Mouse (Mus musculus) thymus, adult 18-20 months (tissue): ENCODE data around the gene Cisd3.
A peak's percentile ranks its signal among the peaks of the same experiment; 100 is the strongest.
"Not testable (repeated sequence)": the region's sequence is repeated elsewhere in the genome, so short reads cannot be mapped to it uniquely, and the experiment has no call there.

Experiments
- DNase-seq, 2 experiments: peaks; one replicate each; pipeline ENCODE4 v3.0.0; 2022; ENCODE audit warnings: mixed read lengths in 2 of 2

Gene Cisd3

DNA sequence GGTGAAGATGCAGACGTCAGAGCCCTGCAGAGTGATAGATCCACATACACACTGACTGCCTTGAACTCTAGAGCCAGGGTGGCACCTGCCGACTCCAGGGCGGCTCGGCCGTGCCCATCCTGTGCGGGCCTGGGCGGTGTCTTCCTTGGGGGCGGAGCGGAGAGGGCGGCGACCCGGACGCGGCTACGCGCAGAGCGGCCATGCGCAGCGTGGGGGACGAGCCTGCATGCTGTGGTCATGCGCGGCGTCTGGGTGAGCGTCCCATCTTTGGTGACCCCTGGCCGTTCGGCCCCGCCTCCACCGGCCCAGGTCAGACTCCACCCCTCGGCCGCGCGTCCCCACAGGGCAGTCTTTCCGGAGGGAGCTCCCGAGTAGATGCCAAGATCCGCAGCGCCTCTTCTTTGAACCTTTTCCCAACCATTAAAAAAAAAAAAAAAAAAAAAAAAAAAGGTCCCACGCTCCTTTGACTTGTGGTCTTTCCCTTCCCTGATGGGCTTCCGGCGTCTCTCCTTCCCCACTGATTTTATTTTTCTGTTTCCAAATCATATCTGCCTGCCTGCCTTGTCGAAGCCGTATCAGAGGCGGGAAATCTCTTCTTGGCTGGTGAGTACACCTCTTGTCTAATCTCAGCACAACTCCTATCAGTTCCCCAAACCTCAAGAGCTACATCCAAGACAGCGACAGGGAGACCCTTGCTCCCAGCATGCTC is at the start of gene Cisd3:
TSS of gene Cisd3 (plus strand) at position 214 of the 709 bp plus-strand sequence.
- peak; percentile 77 to 80 for DNase-seq

DNA sequence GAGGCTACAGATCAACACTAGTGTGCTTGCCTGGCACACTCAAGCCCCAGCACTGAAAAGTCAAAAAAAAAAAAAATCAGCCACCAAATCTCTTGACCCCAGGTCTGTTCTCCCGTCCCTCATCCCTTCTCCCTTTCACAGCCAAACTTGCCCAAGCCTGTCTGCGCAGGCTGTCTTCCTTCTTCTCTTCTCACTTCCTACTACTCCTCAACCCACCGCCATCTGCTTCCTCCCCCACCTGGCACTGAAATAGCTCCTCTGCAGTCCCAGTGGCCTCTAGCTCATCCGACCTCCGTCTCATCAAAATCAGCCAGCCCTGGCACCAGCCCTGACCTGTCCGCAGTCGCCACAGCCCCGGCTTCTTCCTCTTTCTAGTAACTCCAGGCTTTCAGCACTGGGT is 44.0 kb upstream of the Cisd3 start:
- no peak for DNase-seq

DNA sequence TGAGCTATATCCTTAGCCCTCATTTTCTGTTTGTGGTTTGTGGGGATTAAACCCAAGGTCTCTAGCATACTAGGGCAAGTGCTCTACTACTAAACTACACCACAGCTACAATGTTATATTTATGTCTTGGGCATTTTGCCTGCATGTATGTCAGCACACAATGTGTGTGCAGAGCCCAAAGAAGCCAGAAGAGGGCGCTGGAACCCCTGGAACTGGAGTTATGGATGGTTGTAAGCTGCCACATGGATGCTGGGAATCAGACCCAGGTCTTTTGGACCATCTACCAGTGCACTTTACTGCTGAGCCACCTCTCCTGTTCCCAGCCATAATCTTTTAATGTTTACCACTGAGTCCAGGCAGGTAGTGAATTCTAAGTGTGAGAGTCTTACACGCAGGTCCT is 42.9 kb upstream of the Cisd3 start:
- no peak for DNase-seq

DNA sequence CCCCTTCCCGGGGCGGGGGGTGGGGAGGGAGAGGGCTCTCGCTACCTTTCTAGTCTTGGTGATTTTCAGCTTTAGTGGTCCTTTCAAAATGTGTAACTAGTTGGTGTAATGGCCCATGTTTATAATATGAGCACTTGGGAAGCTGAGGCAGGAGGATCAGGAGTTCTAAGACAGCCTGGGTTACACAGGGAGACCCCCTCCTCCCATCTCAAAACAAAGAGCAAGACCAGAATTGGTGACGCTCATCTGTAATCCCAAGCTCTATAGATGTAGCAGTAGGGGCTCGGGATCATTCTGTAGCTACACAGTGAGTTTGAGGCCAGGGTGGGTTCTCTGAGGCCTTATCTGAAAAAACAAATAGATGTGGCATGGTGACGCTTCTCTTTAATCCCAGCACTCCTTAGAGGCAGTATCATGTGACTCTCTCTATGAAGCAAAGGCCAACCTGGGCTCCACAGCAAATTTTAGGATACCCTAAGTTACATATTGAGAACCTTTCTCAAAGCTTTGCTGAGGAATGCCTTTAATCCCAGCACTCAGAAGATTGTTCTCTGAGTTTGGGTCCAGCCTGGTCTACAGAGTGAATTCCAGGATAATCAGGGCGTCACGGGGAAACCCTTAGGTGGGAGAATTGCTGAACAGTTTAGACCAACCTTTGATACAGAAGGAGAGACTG is 42.1 kb upstream of the Cisd3 start:
- DNase-seq, result no peak

DNA sequence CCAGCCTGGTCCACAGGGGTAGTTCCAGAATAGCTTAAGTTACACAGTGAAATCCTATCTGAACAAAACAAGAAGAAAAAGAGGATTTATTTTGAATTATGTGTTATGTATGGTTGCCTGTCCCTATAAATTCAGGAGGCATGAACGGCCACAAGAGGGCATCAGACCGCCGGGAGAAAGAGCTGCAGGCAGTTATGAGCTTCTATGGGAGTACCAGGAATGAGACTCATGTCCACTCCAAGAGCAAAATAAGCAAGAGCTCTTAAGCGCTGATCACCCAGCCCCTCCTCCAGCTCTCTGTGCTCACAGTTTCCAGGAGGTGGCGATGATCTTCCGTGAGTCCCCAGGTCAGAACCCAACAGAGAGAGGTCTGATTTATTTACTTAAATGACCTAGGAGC is 40.8 kb upstream of the Cisd3 start:
- peak in 1 of 2 experiments; percentile 53 for DNase-seq

DNA sequence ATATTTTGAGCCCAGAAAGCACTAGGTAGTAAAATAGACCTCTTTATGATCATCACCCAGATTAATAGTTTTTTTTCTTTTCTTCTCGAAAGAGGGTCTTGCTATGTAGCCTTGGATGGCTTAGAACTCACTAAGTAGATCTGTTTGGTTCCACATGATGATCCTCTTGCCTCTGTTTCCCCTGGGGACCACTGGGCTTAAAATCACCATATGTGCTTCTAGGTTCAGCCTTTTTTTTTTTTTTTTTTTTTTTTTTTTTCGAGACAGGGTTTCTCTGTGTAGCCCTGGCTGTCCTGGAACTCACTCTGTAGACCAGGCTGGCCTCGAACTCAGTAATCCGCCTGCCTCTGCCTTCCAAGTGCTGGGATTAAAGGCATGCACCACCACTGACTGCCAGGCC is 37.1 kb upstream of the Cisd3 start:
- DNase-seq, result not testable (repeated sequence)

DNA sequence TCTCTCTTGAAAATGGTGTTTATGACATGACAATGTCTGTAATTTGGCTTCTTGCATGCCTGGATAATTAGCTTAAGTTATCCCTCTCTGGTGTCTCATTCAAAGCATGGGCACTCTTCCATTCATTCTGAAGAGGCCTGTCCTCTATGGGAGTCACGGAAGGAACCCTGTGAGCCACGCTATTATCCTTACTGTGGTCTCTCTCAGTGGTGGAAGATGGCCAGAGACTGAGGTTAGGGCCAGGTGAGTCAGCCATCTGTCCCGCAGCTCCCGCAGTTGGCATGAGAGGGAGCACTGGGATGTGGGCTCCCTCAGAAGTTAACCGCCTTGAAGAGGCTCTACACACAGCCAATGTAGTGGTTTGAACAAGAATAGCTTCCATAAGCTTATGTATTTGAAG is 35.3 kb upstream of the Cisd3 start:
- no peak for DNase-seq

DNA sequence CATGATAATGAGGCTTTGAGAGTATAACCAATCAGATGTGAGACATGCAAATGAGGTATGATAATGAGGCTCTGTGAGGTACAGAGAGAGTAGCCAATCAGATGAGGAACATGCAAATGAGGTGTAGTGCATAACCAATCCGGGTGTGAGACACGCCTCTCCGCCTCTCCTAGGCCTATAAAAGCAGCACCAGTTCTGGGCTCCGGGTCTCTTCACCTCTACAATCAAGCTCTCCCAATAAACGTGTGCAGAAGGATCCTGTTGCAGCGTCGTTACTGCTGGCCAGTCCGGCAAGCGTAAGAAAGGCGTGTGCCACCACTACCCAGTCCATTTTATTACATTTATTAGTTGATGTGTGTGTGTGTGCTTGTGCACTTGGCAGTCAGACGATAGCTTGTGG is 32.2 kb upstream of the Cisd3 start:
- not testable (repeated sequence) for DNase-seq

DNA sequence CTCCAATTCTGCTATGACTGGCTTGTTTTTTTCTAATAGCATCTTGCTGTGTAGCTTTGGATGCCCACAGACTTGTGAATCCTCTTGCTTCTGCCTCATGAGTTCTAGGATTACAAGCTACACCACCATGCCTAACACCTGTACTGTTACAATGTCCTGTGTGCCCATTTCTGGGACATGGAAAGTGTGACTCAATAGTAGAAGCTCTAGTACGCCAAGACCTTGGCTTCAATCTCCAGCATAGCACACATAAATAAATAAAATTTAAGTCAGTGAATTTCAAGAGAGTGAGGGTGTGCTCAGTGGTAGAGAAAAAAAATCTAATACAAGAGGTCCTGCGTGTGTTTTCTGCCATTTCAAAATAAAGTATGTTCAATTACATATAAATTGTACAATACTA is 31.4 kb upstream of the Cisd3 start:
- no peak for DNase-seq

DNA sequence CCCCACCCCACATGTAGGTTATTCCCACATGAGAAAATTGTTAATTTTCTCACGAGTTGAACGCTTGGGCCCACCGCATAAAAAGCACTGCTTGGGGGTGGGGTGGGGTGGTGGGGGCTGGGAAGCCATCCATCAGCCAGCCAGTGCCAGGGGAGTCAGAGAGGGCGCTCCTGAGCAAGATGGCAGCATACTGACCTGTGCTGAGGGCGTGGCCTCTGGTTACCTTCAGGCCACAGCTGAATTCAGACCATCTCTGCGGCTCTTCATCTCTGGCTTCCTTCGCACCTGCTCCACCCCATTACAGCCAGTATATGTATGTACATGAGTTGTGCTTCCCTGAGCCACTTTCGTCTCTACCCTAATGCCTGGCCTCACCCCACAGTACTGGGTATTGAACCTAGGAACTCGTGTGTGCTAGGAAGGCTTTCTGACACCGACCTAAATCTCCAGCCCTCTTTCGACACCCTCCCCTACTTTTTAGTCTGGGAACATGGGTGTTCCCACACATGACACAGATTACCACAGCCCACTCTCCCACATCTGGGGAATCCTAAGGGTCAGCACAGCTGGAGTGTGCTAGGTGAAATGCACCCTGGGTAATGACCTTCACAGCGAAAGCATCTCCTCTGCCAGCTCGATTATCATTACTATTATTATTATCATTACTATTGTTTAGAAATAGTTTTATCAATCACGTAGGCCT is 29.2 kb upstream of the Cisd3 start:
- DNase-seq, result no peak

DNA sequence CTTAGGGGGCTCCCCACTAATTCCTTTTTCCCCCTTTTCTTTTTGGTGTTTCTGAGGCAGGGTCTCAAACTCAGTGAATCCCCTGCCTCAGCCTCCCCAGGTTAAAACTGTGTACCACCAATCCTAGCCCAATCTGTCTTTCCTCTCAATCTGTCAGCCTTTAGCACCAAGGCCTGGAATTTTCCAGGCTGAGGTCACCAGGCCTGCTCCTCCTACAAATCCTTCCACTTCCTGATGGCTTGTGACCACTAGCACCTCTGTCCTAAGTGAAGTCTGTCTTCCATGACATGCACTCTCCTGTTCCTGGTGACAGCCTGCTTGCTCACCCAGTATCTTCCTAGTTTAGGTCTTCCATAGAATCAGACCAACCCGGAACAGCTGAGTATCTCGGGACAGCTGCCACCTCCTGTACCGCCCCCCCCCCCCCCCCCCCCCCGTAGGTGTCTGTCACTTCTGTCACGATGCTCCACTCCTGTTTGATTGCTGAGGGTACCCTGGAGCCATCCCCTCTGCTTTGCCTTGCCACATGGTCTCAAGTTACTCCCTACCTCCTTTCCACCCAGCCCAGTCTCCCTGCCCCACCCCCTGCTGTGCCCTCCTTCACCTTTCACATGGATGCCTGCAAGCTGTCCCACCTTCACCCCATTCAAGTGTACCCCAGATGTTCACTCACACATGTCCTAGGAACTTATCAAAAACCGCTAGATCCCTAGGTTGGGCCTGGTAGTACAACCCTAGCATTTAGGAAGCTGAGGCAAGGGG is 28.3 kb upstream of the Cisd3 start:
- DNase-seq, result no peak

DNA sequence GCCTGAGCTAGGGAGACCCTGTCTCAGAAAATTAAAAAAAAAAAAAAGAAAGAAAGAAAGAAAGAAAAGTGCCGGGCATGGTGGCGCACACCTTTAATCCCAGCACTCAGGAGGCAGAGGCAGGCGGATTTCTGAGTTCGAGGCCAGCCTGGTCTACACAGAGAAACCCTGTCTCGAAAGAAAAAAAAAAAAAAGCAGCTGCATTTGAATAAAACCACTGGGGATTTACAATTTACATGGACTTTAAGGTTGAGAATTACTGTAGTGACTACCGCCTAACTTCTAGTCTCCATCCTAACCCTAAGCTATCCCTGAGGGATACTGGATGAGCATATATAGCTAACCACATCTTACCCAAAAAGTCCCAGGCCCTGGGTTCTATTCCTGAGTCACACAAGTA is 27.7 kb upstream of the Cisd3 start:
- not testable (repeated sequence) for DNase-seq

DNA sequence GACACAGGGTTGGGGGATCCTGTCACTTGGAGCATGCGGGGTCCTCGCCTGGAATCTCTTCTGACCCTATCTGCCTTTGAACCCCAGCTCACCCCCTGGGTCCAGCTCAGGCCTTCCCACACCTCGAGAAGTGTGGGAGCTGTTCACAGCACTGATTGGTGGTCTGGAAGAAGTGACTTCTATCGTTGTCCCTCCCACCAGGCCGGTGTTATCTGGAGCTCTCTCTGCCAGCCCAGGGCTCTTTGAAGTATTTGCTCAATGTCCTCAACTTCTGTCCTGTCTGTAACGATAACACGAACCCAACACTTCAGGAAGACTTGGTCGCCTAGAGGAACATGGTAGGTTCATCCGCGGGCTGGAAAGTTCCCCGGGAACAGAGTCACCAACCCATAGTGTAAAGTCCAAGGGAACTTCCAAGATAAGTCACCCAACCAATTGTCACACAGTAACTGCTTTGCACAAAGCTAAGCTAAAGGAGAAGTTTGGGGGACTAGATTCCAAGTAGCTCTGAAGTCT is 26.8 kb upstream of the Cisd3 start:
- no peak for DNase-seq

DNA sequence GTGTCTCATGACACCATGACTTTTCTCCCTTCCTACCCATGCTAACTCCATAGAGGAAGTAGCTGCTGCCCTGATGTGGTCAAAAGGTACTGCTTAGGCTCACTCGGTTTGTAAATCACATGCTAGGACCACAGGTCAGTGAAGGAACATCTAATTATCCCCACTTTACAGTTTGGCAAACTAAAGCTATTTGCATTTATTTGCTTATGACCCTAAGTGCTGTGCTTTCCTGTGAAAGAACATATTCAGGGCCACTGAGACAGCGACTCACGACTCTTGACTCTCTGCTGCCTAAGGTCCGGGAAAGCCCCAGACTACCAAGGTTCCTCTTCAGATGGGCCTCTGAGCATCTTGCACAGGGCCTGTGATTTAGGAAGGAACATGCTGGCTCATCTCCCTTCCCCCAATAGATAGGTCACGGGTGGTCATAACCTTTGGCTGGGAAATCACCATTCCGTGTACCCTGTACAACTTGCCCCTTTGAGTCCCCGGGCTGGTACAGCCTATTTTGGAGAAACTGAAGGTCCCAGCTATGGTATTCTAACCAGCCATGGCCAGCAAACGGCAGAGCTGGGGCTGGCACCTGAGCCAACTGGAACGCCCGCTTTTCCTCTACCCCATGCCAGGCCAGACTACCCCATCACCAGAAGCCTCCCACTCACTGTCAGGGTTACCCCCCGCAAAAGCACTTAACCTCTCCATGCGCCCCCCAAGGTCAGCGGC is 26.2 kb upstream of the Cisd3 start:
- DNase-seq, result peak in 1 of 2 experiments; percentile 44

DNA sequence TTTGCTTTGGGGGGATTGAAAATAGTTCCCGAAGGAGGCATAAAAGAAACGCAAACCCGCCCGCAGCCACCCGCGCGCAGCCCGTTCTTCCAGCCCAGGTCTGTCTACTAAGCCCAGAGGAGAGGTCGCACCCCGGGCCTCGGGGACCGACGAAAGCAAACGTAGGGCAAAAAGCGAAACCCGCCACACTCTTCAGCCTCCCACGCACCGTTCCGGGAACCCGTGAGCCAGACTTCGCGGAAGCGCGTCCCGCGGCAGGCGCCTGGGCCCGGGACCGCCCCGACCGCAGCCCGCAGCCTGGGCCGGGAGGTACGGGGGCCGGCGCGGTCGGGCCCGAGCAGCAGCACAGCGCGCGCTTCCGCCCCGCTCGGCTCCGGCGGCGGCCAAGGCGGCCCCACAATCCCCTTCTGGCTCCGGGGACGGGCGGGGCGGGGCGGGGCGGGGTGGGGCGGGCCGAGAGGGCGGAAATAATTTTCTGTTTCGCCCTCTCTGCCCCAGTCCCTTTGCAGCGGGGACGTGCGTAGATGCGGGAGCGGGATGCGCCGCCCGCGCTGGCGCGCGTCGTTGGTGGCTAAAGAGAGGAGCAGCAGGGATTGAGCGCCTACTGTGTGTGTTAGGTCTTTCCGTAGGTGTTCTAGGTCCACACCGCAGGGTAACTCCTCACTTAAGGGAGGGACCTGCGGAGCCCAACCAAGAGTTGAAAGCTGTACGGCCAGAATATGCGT is 25.5 kb upstream of the Cisd3 start:
- DNase-seq, result peak; percentile 60 to 69

DNA sequence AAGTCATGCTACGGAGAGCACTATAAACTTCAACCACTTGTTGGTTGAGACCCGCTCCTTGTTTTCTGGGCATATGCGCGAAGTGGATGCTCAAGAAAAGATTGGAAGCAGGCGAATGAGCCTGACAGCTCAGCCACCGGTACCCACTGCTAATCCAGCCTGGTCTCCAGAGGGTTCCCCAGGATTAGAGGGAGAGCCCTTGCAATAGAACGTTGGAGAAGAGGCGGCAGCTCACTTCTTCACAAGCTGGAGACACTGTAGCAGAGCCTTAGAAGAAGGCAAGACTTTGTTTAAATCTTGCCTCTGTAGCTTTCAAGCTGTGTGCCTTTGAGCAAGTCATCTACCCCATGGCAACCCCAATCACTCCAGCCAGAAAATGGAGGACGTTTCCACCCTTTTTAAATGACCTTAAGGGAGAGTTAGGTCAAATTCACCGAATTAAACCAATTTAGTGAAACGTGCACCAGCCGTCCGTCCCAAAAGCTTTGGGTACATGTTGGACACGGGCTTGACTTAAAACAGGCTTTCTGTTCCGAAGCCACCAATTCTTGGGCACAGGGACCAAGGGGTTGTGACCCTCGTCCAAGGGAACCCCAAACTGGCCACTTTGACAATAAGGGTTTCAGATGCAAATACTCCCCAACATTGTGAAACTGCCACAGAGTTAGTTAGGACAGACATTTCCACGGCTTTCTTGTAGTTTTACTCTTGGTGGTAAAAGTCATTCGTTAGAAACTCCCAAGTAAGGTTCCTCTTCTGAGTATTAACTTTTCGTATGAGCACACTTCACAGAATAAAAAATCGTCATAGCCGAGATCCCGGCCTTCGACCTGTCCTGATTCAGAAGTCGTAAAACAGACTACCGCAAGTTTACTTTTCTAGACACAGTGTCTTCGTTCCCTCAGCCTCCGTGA is 24.6 kb upstream of the Cisd3 start:
- no peak for DNase-seq

DNA sequence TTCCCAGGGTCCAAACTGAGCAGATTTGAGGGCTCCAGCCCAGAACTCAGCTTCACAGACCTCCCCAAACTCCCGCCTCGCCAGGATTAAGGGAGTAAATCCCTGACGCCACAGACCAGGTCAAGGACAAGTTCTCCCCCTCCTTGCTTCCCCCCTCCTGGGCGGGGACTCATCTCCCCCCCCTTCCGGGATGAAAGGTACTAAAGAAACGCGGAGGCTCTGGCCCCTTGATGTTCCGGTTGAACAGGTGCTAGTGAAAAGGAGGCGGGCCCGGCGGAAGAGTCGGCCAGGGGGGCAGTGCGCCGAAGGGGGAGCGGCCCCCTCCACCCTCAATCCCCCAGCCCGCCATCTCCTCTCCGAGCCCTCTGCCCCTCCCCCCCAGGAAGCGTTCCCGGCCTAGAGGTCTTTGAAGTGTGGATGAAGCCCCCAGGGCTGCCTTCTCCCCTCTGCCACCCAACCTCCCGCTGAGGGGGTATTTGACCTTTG is 23.9 kb upstream of the Cisd3 start:
- peak; percentile 71 to 85 for DNase-seq

DNA sequence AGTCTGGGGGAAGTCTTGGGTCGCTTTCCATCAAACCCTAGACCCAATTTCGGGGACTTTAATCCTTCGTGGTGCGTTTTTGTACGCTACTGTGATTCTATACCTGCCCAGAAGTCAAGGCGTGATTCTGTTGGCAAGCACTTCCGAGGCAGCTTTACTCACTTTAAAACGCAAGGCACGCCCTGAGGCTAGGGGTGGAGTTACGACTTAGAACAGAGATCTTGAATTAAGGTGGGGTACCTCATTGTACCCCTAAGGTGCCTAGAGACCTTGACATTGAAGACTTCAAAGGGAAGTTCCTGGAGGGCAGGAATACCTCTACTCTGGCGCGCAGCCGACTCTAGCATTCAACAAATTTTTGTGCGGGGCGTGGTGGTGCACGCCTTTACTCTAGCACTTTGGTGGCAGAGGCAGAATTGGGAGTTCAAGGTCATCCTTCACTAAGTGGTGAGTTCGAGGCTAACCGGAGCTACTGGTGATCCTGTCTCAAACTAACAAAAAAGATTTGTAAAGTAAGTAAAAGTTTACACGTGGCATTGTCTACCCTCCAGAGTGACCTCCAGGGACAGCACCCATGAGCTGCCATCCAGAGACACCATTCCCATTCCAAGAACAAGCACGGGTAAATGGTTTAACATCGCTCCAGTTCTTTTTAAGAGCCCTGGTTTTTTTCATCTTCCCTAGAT is 23.3 kb upstream of the Cisd3 start:
- DNase-seq, result peak in 1 of 2 experiments; percentile 50

DNA sequence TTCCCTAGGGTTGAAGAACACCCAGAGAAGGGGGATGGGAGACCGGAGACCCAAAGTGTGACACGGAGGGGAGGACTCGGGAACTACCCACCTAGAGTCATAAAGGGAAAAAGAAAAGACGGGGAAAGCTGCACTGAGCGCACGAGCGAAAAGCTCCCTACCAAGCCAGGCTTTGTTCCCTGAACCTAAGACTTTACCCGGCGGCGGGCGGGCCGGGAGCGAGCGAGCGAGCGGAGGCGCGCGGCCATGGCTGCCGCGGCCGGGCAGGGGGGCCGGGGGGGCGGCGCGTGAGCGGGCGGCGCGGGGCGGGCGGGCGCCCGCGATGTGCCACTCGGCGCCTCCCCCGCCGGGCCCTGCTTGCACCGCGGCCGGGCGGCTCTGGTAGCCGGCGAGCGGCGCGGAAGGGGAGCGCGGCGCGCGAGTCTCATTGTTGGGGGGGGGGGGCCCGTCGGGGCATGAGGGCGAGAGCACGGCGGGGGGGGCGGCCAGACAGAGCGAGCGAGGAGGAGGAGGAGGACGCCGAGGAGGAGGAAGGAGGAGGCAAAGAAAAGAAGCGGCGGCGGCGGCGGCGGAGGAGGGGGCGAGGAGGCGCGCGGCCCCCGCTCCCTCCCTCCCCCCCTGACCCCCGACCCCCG is 22.6 kb upstream of the Cisd3 start, which contains the start of gene Mllt6:
TSS of gene Mllt6 (plus strand) at position 522 of the 635 bp plus-strand sequence.
- peak; percentile 43 to 44 for DNase-seq
